Mouse (Mus musculus): Measurements from ENCODE around the gene Atp5g1.
"Not testable (repeated sequence)": the region's sequence is repeated elsewhere in the genome, so short reads cannot be mapped to it uniquely, and the experiment has no call there.

Atp5g1 gene

GRCm38 (mm10) chr11:96075509-96076220 lies at the start of gene Atp5g1:
TSS of gene Atp5g1 (minus strand) at chr11:96075670.
- DNase-seq = peak; percentile 97

GRCm38 (mm10) chr11:96124052-96124914 lies 48.8 kb upstream of the Atp5g1 start:
- peak; percentile 16 for DNase-seq

GRCm38 (mm10) chr11:96122806-96123205 lies 47.3 kb upstream of the Atp5g1 start:
- DNase-seq = not testable (repeated sequence)

- DNase-seq = no peak
Measured at GRCm38 (mm10) chr11:96119401-96119800, 43.9 kb upstream of the Atp5g1 start.

GRCm38 (mm10) chr11:96116925-96117324 lies 41.5 kb upstream of the Atp5g1 start:
- DNase-seq = not testable (repeated sequence)

GRCm38 (mm10) chr11:96116116-96116515 lies 40.6 kb upstream of the Atp5g1 start:
- no peak for DNase-seq

- no peak for DNase-seq
Measured at GRCm38 (mm10) chr11:96115416-96115815, 39.9 kb upstream of the Atp5g1 start.

GRCm38 (mm10) chr11:96114077-96114476 lies 38.6 kb upstream of the Atp5g1 start:
- DNase-seq = no peak

GRCm38 (mm10) chr11:96111751-96112150 lies 36.3 kb upstream of the Atp5g1 start, which contains the start of gene Calcoco2:
TSS of gene Calcoco2 (minus strand) at chr11:96111964.
- DNase-seq = no peak

- DNase-seq = not testable (repeated sequence)
Measured at GRCm38 (mm10) chr11:96110950-96111349, 35.5 kb upstream of the Atp5g1 start.

- no peak for DNase-seq
Measured at GRCm38 (mm10) chr11:96108376-96108775, 32.9 kb upstream of the Atp5g1 start.

- peak; percentile 46 for DNase-seq
Measured at GRCm38 (mm10) chr11:96093361-96093760, 17.9 kb upstream of the Atp5g1 start.

GRCm38 (mm10) chr11:96092674-96093291 lies 17.3 kb upstream of the Atp5g1 start:
- DNase-seq = no peak

- no peak for DNase-seq
Measured at GRCm38 (mm10) chr11:96091073-96091472, 15.6 kb upstream of the Atp5g1 start.

GRCm38 (mm10) chr11:96087981-96088380 lies 12.5 kb upstream of the Atp5g1 start:
- no peak for DNase-seq

- no peak for DNase-seq
Measured at GRCm38 (mm10) chr11:96082682-96083081, 7.2 kb upstream of the Atp5g1 start.

GRCm38 (mm10) chr11:96080736-96081135 lies 5.3 kb upstream of the Atp5g1 start:
- no peak for DNase-seq

GRCm38 (mm10) chr11:96076221-96077105 lies 993 bp upstream of the Atp5g1 start:
- no peak for DNase-seq

- DNase-seq = no peak
Measured at GRCm38 (mm10) chr11:96075177-96075508, 327 bp downstream of the Atp5g1 start.

- peak; percentile 10 for DNase-seq
Measured at GRCm38 (mm10) chr11:96074351-96075176, 906 bp downstream of the Atp5g1 start.

- DNase-seq = no peak
Measured at GRCm38 (mm10) chr11:96073295-96073993, 2.0 kb downstream of the Atp5g1 start.
